Mouse (Mus musculus) liver, adult 2 months (tissue): ENCODE measurements around the gene Capsl. TPM values are rescaled to one million over a fixed set of nuclear protein-coding genes. Genes with fewer than 3 reads are reported as not detected.

Experiments used
- DNase-seq: peaks from one replicate; pipeline ENCODE4 v3.0.0-alpha.2; 2011; ENCODE audit warnings: low read depth, low spot score; ENCODE audit errors: extremely low read depth
- H3K27ac ChIP-seq: fragments of 200-500 bp; replicated peaks from 2 replicates; pipeline ENCODE4 v1.5.1; 2012; ENCODE audit warnings: low read depth, mild to moderate bottlenecking, control low read depth, inconsistent platforms, low read length; ENCODE audit not compliant: insufficient read depth
- H3K27me3 ChIP-seq: fragments of 200-500 bp; 2 replicates; pipeline ENCODE4 v1.6.1; 2012; ENCODE audit warnings: mild to moderate bottlenecking, moderate library complexity, low read length, inconsistent platforms; ENCODE audit not compliant: control insufficient read depth, insufficient read depth
- H3K36me3 ChIP-seq: fragments of 200-500 bp; 2 replicates; pipeline ENCODE4 v1.6.1; 2012; ENCODE audit warnings: low read length, inconsistent platforms; ENCODE audit not compliant: control insufficient read depth, insufficient read depth
- H3K4me1 ChIP-seq: fragments of 200-500 bp; 2 replicates; pipeline ENCODE4 v1.6.1; 2011; ENCODE audit warnings: low read length; ENCODE audit not compliant: control insufficient read depth, insufficient read depth
- H3K4me3 ChIP-seq: fragments of 200-500 bp; 2 replicates; pipeline ENCODE4 v1.5.1; 2011; ENCODE audit warnings: low read depth, mild to moderate bottlenecking, control low read depth, low read length, moderate library complexity; ENCODE audit not compliant: insufficient read depth
- H3K79me2 ChIP-seq: fragments of 200-500 bp; 2 replicates; pipeline ENCODE4 v1.6.1; 2012; ENCODE audit warnings: inconsistent platforms, mild to moderate bottlenecking, low read length, moderate library complexity; ENCODE audit not compliant: control insufficient read depth, insufficient read depth
- H3K9ac ChIP-seq: fragments of 200-500 bp; 2 replicates; pipeline ENCODE4 v1.6.1; 2012; ENCODE audit warnings: low read depth, mild to moderate bottlenecking, control low read depth, inconsistent platforms, low read length
- CTCF ChIP-seq: fragments of 200-500 bp; IDR thresholded peaks from 2 replicates; pipeline ENCODE4 v1.5.1; 2011; ENCODE audit warnings: low read depth, low read length, control low read depth
- POLR2A ChIP-seq: fragments of 200-500 bp; IDR thresholded peaks from 2 replicates; pipeline ENCODE4 v1.6.1; 2011; ENCODE audit warnings: low read length, control low read depth; ENCODE audit not compliant: insufficient read depth; ENCODE audit errors: extremely low read depth
- WGBS: fragments of 180-500 bp; shearing (Covaris S2); methylation state at CpG from one replicate; pipeline ENCODE4 v1.1.7; 2018; 5-methylcytosine and 5-hydroxymethylcytosine counted together
- polyA plus RNA-seq: library from polyadenylated mRNA; depleted of rRNA; stranded (reverse); fragments of >200 nt; gene quantifications from 2 replicates; pipeline ENCODE4 v1.2.3, GENCODE M21; 2012; rRNA removed
- total RNA-seq: library from RNA; depleted of rRNA; stranded (reverse); fragments of >200 nt; gene quantifications from 2 replicates; pipeline ENCODE4 v1.2.3, GENCODE M21; 2014; rRNA removed

The Capsl gene
- total and polyA plus RNA-seq, 2 experiments, result 0.55 TPM; not detected in 1

GRCm38 (mm10) chr15:9472167-9472566 is 36.3 kb downstream of the Capsl start:
- Histone ChIP-seq H3K79me2 (no peaks in the 10 kb centered on the region), H3K9ac (no peak overlapping the region), H3K27ac (no peak overlapping the region), H3K4me1 (no peaks in the 10 kb centered on the region), H3K27me3 (no peaks in the 10 kb centered on the region), H3K4me3 (no peak overlapping the region), H3K36me3 (no peaks in the 10 kb centered on the region)
- WGBS, result 64% methylated on average over 3 of the region's 3 CpGs
- no peak for DNase-seq
- no peak for TF ChIP-seq CTCF
- TF ChIP-seq POLR2A, result no peak

- Histone ChIP-seq H3K4me1 (no peaks in the 10 kb centered on the region), H3K27me3 (no peaks in the 10 kb centered on the region), H3K36me3 (no peaks in the 10 kb centered on the region), H3K4me3 (no peak overlapping the region), H3K9ac (no peak overlapping the region), H3K79me2 (no peaks in the 10 kb centered on the region), H3K27ac (no peak overlapping the region)
- WGBS, result 47% methylated on average over 3 of the region's 3 CpGs
- TF ChIP-seq POLR2A, result no peak
- no peak for TF ChIP-seq CTCF
- no peak for DNase-seq
Measured at GRCm38 (mm10) chr15:9472618-9473017, 36.8 kb downstream of the Capsl start.

- WGBS, result 69% methylated on average over 1 of the region's 1 CpGs
- H3K36me3 ChIP-seq, result no peaks in the 10 kb centered on the region
- no peak overlapping the region for H3K27ac ChIP-seq
- H3K4me1 ChIP-seq, result no peaks in the 10 kb centered on the region
- DNase-seq, result no peak
- no peaks in the 10 kb centered on the region for H3K27me3 ChIP-seq
- H3K79me2 ChIP-seq, result no peaks in the 10 kb centered on the region
- no peak overlapping the region for H3K4me3 ChIP-seq
- H3K9ac ChIP-seq, result no peak overlapping the region
- TF ChIP-seq POLR2A, result no peak
- TF ChIP-seq CTCF, result no peak
Measured at GRCm38 (mm10) chr15:9473188-9473587, 37.4 kb downstream of the Capsl start.

DNA sequence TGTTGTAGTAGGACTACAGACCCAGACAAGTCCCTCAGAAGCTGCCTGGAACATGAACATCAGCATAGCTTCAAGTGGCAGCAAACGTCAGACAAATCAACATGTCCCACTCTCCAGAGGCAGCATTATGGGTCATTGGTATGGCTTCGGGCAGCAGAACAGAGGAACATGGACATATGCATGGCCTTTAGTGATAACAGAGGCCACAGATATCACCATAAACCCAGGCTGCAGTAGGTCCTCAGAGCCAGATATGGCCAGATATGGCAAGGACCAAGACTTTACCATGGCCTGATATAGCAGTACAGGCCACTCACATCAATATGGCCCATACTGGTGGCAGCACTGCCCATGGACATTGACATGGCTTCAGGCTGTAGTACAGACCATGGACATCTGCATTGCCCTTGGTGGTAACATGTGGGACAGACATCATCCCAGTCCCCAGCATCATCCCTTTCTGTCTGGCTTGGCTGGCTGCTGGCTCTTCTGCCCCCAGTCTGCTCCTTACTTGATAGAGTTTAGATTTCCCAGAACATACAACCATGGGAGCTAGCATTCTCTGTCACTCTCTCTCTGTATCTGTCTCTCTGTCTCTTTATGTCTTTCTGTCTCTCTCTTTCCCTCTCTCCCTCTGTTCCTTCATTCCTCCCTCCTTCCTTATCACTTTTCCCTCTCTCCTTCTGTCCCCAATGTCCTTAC is 53.7 kb downstream of the Capsl start:
- TF ChIP-seq CTCF, result no peak
- TF ChIP-seq POLR2A, result no peak
- Histone ChIP-seq H3K36me3 (no peaks in the 10 kb centered on the region), H3K27ac (no peak overlapping the region), H3K4me1 (no peaks in the 10 kb centered on the region), H3K4me3 (no peak overlapping the region), H3K27me3 (no peaks in the 10 kb centered on the region), H3K79me2 (no peaks in the 10 kb centered on the region), H3K9ac (no peak overlapping the region)
- WGBS, result 84% methylated on average over 2 of the region's 2 CpGs
- DNase-seq, result no peak

DNA sequence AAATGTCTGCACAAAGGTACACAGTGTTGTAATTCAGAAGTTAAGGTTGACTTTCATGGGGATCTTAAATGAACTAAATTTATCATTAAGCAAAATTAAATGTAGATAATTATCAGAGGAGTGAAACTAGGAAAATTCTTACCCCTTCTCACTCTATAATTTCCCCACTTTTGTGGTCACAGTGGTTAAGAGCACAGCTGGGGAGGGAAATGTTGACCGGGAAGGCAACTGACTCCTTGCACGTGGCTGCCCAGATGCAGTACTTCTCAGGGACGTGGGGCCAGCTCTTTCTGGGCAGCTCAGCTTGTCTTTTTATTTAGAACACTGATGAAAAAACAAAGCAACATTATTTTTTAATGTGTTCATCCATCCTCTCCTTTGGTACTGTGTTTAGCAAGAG is 56.2 kb downstream of the Capsl start:
- TF ChIP-seq CTCF (no peak), POLR2A (no peak)
- Histone ChIP-seq H3K9ac (no peak overlapping the region), H3K4me1 (no peaks in the 10 kb centered on the region), H3K27me3 (no peaks in the 10 kb centered on the region), H3K79me2 (no peaks in the 10 kb centered on the region), H3K4me3 (no peak overlapping the region), H3K36me3 (no peaks in the 10 kb centered on the region), H3K27ac (no peak overlapping the region)
- 80% methylated on average over 3 of the region's 3 CpGs for WGBS
- no peak for DNase-seq

Other genes with a start within 250 kb of the Capsl start
- gene Ugt3a1, start 159.1 kb upstream of the Capsl start, total RNA-seq, result 95.4 and 118 TPM in 2 replicates
- gene Ugt3a1, start 159.1 kb upstream of the Capsl start, polyA plus RNA-seq, result 50.9 and 100 TPM in 2 replicates
- 340 and 468 TPM in 2 replicates for gene Ugt3a2, start 100.5 kb upstream of the Capsl start, total RNA-seq
- 218 and 268 TPM in 2 replicates for gene Ugt3a2, start 100.5 kb upstream of the Capsl start, polyA plus RNA-seq
- 0.46 and 0.54 TPM in 2 replicates for gene Il7r, start 94.1 kb downstream of the Capsl start, total RNA-seq
- gene Il7r, start 94.1 kb downstream of the Capsl start, polyA plus RNA-seq, result 0.06 and 0.09 TPM in 2 replicates